Mouse (Mus musculus): ENCODE data around the gene U90926.

DNA sequence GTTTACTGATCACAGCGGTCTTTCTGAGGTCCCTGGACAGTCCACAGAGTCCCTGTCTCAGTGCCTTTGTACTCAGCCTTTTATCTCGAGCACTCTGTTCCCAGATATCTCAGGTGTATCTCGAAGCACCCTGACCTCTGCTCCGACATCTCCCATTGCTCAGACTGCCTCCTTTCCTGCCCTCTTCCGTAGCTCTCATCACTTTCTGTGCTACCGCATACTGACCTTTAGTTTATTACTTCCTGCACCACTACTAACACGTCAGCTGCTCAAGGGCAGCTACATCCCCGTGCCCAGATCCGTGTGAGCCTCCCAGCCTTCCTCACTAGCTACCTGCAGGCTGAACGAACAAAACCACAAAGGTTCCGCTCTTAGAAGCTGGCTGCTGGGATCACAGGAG is 33.4 kb upstream of the U90926 start:
- TF ChIP-seq CTCF (IDR thresholded peaks at IDR 0.05; ENCODE audit: borderline replicate concordance, control insufficient read depth, extremely low read depth, insufficient read depth, low read length, poor library complexity) (no peak), POLR2A (IDR thresholded peaks at IDR 0.05; ENCODE audit: control insufficient read depth, extremely low read depth, insufficient read depth, low read length, poor library complexity) (no peak)

Data from thymus, adult 2 months (tissue).